Mouse (Mus musculus) left cerebral cortex, postnatal 10 days (tissue): ENCODE data around the gene Ppp1r9a. TPM values are rescaled to one million over a fixed set of nuclear protein-coding genes. Genes with fewer than 3 reads are reported as not detected.
A peak's percentile ranks its signal among the peaks of the same experiment; 100 is the strongest.

Experiments used
- DNase-seq, 2 experiments: peaks; one replicate each; pipeline ENCODE4 v3.0.0; 2021 to 2022; ENCODE audit warnings: low spot score in 2 of 2, mixed read lengths in 1 of 2; ENCODE audit errors: extremely low spot score in 1 of 2
- intact Hi-C: fragments of 180-260 bp; cut with DNase I; formaldehyde crosslinking; loops from one replicate; pipeline ENCODE4 v1.15.1; 2025
- total RNA-seq, 2 experiments: library from RNA; stranded (reverse); gene quantifications; 2 replicates each; pipeline ENCODE4 v1.2.3; 2021

Gene Ppp1r9a
- total RNA-seq, 2 experiments from 2014 or later = 123 to 128 TPM

DNA sequence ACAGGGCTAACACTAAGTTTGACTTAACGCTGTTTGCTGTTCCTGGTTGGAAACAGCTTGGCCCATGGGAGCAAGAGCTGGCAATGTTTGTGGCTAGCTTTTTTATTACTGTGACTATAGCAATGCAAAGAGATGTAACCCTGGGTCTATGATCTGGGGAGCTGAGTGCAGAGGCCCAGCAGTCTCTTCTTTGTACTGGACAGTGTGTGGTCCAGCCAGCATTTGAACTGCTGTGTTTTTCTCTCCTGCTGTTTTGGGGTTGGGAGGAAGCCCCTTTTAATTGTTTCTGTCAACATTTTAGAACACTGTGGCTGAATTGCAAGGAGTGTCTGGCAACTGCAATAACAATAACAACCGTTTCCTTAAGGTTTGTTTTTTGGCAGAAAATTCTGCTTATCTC, 180.0 kb downstream of the Ppp1r9a start:
- intact Hi-C loops = no loop called here
- no peak for DNase-seq

DNA sequence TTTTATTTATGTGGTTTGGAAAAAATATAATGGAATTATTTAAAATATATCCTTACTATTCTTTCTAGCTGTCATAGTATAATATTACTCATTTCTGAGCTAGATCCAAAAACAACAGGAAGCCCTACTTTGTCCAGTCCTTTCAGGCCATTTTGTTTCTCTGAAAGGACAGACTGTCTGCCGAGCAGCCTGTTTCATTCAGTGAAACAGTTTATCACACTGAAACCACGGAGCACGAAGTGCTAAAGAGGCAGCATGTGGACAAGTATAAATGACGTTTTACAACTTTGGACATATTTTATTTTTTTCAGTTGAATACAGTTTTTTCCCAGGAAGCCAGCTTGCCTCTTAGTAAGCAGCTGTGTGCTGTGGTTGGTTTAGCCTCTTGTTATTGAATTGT, 181.2 kb downstream of the Ppp1r9a start:
- no peak for DNase-seq
- intact Hi-C loops = no loop called here

DNA sequence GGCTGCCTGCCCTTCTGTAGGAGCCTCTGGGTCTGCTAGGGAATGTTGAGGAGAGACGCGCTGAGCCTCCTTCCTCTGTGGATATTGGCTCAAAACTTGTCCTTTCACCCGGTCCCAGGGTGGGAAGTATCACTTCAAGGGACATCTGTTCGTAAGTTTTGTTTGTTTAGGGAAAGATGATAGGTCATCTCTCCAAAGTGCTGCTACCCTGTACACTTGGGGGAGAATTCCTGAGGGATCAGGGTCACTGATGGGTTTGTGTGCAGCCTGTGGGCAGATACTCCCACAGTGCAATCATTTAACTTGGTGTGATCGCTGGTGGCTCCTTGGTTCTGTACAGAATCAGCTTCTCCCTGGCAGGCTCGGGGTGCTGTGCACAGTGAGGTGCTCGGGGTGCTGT, 189.2 kb downstream of the Ppp1r9a start:
- DNase-seq = no peak
- intact Hi-C loops = no loop called here

DNA sequence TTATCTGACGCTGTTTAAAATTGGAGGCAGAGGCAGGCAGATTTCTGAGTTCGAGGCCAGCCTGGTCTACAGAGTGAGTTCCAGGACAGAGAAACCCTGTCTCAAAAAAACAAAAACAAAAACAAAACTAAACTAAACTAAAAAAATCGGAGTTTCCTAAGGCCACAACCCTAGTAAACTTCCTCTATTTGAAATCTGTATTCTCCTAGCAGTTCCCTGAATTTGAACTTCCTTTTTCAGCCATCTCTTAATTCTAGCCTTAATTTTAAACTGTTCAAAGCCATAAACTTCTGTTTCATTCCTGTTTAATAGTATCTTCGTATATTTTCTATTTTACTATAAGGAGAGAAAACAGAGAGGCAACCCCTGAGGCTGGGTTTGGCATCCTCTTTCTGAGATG, 190.1 kb downstream of the Ppp1r9a start:
- intact Hi-C loops = no loop called here
- DNase-seq = no peak

DNA sequence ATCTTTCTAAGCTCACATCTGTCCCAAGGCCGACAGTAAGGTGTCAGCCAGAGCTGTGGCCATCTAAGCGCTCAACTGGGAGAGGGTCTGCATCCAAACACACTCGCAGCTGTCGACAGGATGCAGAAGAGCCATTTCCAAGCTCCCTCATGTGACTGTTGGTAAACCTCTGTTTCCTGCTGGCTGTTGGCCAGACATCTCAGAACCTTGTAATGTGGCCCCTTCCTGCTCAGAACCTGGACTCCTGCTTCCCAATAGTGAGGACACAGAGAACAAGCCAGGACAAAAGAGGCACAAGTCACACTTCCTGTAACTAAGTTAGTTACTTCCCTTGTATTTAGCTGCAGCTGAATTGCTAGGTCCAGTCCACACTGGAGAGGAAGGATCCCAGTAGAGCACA, 190.8 kb downstream of the Ppp1r9a start:
- intact Hi-C loops = no loop called here
- DNase-seq = peak; percentile 36 to 81

DNA sequence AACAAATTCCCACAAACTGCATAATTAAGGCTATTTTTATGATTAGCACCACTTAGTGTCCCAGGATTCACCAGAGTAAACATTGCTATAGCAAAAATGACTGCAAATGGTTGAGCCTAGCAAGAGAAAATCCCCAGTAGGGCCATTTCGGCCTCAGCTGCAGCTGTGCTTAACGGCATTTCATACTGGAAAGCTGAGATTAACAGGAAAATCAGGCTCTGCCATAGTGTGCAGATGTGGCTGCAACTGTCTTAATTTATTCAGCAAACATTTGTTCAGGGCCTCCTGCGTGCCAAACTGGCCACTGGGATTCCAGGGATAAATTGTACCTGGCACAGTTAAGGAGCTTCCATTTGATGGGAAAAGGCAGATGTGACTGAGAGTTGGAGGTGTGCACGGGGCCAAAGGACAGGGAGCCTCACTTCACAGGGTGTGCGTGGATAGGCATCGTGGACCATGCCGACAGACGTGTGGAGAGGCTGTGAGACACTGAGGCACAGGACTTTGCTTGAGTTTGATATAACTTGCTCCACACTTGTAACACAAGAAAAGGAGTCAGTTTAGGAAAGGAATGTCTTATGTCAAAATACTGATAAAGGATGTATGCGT, 192.8 kb downstream of the Ppp1r9a start:
- no peak for DNase-seq
- intact Hi-C loops = no loop called here

DNA sequence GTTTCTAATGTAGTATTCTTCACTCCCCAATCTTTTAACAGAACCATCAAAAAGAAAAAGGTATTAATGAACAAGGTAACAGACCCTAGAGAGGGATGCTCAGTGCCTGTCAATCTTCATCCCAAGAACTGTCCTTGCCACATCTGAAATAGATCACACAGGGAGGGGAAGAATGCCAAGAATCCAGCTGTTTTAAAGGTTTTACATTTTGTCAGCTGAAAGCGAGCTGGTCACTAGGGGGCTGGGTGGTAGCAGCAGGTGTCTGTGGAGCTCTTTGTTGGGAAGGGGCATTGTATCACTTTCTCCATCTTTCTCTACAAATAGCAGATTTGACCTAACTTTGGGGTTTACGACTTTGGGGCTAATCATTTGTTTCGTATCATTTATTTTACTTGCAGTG, 194.6 kb downstream of the Ppp1r9a start:
- DNase-seq = no peak
- intact Hi-C loops = no loop called here

DNA sequence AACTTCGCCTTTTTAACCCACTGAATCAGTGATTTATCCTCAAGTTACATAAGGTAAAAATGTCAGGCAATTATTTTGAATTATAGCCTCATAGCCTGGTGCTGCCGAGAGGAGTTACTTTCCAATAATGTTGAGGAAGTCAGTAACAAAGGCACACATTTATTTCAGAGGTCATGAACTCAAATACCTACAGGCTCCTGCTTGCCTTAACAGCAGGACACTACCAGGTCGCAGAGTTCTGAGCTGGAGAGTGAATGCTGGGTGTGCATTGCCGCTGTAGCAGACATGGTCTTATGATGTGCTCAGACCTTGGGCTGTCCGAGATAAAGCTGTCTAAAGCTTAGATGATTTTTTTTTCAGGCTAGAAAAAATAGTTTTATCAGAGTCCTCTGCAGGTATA, 196.6 kb downstream of the Ppp1r9a start:
- DNase-seq = no peak
- intact Hi-C loops = no loop called here

DNA sequence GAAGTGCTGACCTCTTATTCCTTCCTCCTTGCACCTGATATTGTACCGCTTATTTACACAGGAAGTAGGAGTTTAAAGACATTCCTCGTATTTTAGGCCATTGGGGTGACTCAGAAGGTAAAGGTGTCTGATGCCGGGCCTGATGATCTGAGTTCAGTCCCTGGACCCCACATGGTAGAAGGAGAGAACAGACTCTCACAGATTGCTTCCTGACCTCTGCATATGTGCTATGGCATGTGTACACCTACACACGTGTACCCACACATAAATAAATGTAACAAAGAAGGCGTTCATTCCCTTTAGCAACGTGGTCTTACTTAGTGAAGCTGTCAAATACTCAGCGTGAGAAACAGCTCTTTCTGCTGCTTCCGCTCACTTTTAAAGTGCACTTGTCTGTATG, 197.1 kb downstream of the Ppp1r9a start:
- intact Hi-C loops = no loop called here
- no peak for DNase-seq

DNA sequence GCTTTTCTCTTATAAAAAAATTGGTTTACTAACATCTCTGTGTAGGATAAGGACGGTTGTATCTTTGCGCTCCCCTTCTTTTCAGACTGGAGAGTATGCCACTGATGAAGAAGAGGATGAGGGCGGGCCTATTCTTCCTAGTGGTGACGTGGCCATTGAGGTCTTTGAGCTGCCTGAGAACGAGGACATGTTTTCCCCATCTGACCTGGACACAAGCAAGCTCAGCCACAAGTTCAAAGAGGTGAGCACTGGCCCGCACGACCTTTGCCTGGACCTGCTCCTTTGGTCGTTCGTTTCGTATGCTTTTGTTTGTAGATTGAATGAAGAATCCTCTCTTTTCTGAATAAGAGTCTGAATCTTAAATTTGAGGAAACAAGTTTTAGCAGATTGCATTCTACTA, 197.6 kb downstream of the Ppp1r9a start:
- intact Hi-C loops = no loop called here
- DNase-seq = no peak

DNA sequence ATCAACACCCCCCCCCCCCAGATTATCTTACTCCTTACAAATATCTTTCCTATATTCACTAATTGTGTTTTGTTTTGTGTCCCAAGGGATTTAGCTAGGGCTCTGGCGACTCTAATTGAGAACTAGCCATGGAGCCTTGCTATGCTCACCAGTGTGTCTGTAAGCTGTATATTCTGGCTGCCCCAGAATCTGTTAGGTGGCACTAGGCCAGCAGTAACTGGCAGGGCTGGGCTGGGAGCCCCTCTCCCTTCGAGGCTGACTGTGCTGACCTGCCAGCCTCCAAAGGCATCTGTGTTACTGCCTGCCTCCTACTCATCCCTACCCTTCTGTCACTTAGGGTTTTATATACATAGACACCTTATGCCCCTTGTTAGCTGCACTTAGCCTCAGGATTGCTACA, 200.0 kb downstream of the Ppp1r9a start:
- DNase-seq = no peak
- intact Hi-C loops = no loop called here

DNA sequence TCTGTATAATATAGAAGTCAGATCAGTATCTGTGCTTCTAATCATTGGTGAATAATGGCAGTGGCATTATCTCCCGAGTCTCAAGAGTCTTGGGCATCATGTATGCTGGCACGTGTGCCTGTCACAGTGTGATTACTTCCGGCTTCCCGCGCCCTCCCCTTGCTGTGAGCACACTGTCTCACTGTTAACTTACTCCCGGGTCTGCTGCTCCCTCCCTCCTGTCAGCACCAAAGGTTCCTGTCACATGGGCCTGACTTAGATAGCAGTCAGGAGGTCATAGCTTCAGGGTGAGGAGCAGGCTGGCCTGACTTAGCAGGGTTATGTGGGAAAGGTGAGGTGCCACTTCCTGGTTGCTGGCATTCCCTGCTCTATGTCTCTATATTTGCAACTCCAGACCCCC, 201.1 kb downstream of the Ppp1r9a start:
- intact Hi-C loops = no loop called here

DNA sequence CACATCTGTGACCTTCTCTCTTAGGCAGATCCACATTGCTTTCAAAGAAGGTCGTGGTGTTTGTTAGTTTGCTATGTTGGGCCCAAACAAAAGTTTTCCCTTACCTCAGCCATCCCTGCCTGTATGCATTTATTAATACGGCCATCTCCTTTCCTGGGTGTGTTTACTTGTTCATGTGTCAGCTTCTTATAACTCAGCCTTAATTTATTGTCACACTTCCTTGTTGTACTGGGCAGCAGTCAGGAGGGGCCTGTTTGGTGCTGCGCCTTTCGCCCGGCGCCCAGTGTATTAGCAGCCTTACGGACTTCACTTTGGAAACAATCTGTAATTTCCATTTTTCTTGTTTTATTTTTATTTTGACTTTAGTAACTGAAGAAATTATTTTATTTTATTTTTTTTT, 201.5 kb downstream of the Ppp1r9a start:
- intact Hi-C loops = no loop called here

More for the DNA sequence above, 201.1 kb downstream of the Ppp1r9a start:
- no peak for DNase-seq

DNA sequence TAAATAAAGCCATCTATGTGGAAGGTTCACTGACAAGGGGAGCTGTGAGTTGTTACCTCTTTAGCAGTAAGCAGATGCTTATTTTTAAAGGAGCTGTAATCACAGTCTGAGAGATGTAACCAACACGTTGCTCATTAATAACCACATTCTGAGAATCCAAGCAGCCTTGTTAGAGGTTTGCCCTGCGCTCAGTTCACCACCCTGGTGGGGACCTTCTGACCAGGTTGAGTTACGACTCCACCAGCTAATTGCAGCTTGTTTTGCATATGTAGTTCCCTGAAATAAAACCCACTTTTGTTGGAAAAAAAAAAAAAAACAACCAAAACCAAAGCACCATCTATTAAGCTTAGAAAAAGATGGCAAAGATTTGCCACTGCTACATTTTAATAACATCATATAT, 205.8 kb downstream of the Ppp1r9a start:
- intact Hi-C loops = loop anchor here (5.0 kb wide), 1 partner anchor 206 kb away; the partner anchor contains the start of gene Ppp1r9a
- DNase-seq = no peak

More for the DNA sequence above, 201.5 kb downstream of the Ppp1r9a start:
- DNase-seq = no peak

DNA sequence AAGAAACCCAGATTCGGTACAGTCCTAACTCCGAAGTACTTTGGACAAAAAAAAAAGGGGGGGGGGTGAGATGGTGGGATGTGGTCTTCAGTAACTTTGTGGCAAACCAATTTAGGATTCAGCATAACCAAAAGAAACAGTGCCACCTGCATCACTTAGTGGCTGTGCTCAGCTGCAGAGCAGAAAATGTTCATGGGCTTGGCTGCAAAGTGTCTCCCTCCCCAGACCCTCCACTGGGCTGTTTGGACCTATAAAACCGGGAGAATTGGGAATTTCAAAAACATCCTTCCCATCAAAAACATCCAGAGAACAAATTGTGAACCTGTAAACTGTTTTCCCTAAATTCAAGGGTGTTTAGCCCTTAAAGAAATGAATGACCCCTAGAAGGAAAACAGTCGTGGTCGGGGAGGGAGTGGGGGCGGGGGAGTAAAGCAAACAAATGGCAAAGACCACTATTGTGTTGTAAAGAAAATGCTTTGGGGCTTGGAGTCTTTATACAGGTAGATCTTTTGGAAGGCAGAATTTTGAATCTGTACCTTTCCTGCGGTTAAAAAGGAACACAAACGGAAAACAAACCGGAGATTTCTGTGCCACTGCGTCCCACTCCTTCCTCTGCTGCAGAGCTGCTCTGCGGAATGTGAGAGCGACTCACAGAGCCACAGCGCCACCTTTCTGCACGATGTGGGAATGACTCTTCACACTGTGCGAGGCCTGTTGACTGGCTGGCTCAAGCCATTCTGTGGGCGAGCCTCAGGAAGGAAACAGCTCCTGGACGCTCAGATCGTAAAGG, 207.4 kb downstream of the Ppp1r9a start:
- peak; percentile 87 to 88 for DNase-seq
- intact Hi-C loops = loop anchor here (5.0 to 10.0 kb wide), 6 partner anchors 208 to 1598 kb away; partner anchors contain the start of genes Asb4, Peg10, Ppp1r9a and Sgce

DNA sequence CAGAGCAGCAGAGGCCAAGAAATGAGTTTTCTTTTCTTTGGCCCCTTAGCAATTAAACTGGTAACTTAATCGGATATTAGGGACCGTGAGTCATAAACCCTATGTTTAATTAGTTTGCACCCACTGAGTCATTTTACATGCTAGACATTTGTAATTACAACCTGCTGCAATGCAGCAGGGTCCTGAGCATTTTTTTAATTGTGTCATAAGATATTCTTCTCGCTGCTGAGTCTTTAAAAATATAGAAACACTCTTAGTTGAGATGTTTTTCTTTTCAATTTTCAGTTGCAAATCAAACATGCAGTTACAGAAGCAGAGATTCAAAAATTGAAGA, 208.0 kb downstream of the Ppp1r9a start:
- DNase-seq = no peak
- intact Hi-C loops = loop anchor here (5.0 to 10.0 kb wide), 5 partner anchors 272 to 1598 kb away; partner anchors contain the start of genes Asb4, Peg10 and Sgce

DNA sequence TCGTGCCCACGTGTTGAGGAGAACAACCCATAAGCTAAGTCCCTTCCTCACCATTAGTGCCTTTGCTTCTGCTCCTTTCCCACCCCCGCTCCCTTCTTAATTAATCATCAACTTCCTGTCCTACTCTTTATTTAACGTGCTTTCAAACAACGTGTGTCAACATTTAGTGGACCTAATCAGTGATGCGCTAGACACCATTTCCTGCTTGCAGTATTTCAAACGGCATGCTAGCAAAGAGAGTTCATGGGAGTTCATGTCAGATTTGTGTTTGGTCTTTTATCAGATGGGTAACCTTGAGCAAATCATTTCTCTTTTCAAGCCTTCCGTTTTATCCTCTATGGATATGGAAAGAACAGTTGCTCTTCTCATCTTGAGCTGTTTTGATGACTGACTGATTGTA, 210.4 kb downstream of the Ppp1r9a start:
- intact Hi-C loops = loop anchor here (5.0 to 10.0 kb wide), 5 partner anchors 269 to 1601 kb away; partner anchors contain the start of genes Asb4, Peg10 and Sgce
- DNase-seq = no peak

DNA sequence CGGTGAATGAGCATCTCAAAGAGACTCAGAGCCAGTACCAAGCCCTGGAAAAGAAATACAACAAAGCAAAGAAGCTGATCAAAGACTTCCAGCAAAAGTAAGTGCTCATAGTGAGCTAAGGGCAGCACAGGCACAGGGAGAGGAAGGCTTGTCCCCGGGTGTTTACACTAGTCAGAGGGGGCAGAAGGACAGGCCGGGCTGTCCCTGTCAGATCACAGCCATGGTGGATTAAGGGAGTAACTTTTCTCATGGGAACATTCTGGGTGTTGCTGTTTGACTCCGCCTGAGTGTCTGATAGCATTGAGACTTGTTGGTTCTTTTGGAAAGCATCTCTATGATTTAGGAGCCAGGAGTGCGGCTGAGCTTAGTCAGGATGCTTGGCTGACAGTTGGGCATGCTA, 211.0 kb downstream of the Ppp1r9a start:
- intact Hi-C loops = loop anchor here (5.0 to 10.0 kb wide), 5 partner anchors 269 to 1601 kb away; partner anchors contain the start of genes Asb4, Peg10 and Sgce
- DNase-seq = no peak

DNA sequence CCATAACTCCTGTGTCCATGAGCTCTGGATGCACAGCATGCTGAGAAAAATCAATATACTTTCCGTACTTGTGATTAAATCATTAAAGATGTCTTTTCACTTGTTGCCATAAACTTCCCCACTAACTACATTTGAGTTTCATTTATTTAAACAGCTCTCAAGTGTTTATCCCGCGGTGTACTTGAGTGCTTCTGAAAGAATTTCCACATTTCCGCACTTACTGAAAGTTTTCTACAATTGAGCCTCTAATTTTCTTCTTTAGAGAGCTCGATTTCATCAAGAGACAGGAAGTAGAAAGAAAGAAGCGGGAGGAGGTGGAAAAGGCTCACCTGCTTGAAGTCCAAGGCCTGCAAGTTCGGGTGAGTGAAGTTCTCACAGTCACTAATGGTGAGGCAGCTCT, 212.1 kb downstream of the Ppp1r9a start:
- no peak for DNase-seq
- intact Hi-C loops = loop anchor here (5.0 to 10.0 kb wide), 5 partner anchors 267 to 1603 kb away; partner anchors contain the start of genes Asb4, Peg10 and Sgce
